Mouse (Mus musculus) brain, embryonic 18.5 days (tissue): ENCODE results near the gene Gbp3.

Experiments used
- DNase-seq: peaks from one replicate; pipeline ENCODE4 v3.0.0-alpha.2; 2012; ENCODE audit warnings: low read depth, low spot score

The Gbp3 gene

DNA sequence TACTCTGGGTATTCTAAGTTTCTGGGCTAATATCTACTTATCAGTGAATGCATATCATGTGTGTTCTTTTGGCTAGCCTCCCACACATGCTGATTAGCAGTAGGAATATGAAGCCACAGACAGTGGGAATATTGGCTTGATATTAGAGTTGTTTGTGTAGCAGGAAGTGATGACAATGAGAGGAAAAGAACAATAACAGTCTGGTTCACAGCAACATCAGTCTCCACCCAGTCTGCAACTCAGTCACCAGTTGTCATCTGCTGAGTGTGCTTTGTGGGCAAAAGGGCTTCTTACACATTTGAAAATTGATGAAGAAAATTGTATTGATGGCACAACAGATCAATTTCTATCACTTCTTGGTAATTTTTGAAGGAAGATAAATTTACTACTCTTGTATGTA, 27.6 kb downstream of the Gbp3 start:
- DNase-seq = no peak

GRCm38 (mm10) chr3:142588888-142589287, 29.1 kb downstream of the Gbp3 start:
- DNase-seq = no peak

DNA sequence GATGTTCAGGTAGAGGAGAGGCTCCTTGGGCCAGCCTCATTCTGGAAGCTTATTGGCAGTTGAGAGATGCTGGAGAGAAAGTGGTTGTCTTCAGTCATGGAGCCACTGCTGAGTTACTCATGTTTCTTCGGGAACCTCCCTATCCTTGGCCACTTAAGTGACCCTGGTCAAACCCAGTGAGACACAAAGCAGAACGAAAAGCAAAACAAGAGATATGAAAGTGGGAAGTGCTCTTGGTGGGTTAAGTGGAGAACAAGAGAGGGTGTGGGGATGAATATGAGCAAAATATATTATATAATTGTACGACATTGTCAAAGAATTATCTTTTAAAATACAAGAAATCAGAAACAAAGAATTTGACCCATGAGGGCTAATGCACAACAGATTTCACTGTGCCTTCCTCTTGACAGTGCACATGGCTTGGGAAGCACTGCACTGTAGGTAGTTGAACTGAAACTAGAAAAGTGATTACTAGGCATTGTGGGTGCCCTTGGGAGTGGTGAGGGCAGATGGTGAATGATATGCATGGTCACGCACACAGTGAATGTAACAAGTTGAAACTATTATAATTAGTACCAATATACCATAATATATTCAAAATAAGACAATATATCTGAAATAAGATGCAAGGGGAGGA, 30.7 kb downstream of the Gbp3 start:
- DNase-seq = no peak

DNA sequence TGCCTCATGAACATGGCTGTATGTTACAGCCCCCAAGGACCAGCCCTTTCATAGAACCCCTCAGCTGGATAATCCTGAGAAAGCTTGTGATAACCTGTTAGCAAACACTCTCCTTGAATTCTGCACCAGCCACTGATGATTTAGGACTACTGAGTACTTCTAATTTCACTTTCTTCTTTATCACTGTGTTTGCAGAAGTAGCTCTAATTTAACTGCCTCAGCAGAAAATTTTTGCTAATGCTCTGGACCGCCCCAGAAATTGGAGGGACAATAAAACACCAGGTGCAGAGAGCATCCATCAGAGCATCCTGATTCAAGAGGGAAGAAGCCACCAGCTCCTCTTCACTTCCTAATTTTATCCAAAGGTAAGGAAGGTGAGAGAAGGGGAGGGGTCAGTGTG, 34.7 kb downstream of the Gbp3 start, which contains the start of gene Gbp2b:
Gene Gbp2b, plus strand, starts transcription at position 301 of the 400 bp plus-strand sequence.
- no peak for DNase-seq

DNA sequence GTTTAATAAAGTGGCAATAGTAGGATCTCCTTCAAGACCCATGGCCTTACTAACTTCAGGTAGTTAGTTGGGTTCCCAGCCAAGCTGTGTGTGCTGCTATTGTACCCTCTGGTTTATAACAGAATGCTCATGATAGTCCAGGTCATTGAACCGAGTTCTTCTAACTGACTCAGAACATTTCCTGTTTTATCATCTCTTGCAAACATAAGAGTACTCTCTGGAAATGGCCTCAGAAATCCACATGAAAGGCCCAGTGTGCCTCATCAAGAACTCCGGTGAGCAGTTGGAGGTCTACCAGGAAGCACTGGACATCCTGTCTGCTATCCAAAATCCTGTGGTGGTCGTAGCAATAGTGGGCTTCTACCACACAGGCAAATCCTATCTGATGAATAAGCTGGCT, 38.1 kb downstream of the Gbp3 start:
- no peak for DNase-seq

- no peak for DNase-seq
Observed at GRCm38 (mm10) chr3:142601675-142602074, 41.8 kb downstream of the Gbp3 start.

- no peak for DNase-seq
Observed at GRCm38 (mm10) chr3:142618658-142619057, 58.8 kb downstream of the Gbp3 start.

DNA sequence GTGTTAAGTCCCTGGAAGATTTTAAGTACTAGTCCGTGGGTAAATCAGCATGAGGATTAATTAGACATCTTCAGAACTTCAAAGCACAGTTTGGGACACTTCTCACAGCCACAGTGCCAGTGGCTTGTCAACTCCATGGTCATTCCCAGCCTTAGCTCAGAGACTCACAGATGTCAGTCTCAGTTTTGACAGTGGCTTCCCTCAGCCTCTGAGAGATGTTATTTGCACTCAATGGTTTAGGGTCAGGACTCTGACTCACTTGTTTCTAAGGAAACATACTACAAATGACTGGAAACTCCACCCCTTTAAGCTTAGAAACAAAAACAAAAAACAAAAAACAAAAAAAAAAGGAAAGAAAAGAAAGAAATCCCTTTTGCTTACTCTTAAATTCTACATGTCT, 59.8 kb downstream of the Gbp3 start:
- no peak for DNase-seq

DNA sequence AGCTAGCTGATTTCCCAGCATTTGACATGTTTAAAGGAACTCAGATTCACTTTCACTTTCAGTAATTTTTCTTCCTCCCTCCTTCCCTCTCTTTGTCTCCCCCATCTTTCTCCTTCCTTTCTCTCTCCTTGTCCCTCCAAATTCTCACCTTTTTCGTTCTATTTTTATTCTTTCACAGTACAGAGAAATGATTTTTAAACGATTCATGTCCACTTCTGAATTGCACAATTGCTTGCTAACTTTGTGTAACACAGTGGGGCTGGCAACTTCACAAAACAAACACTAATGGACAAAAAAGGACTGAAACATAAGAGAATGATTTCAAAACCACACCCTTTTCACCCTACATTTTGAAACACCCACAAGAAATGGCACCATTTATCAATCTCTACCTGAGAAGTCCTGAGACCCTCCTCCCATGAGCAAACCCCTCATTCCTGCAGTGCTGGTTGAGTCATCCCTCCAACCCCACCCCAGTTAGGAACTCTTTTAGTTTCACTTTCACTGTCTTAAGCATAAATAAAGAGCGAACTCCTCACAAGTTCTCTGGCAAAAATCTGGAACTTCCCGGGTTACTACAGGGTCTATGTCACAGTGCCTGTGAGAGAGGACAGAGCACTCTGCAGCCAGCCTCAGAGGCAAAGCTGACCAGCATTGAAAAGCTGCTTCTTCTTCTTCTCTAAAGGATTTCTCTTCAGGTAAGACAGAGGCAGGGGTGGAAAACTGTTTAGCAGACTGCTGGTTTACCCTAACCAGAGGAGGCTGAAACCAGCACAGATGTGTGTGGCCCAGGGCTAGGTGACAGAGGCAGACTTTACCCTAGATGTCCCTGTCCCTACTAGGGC, 60.5 kb downstream of the Gbp3 start, which contains the start of gene Gbp2:
Gene Gbp2, plus strand, starts transcription at position 492 of the 845 bp plus-strand sequence.
- no peak for DNase-seq

DNA sequence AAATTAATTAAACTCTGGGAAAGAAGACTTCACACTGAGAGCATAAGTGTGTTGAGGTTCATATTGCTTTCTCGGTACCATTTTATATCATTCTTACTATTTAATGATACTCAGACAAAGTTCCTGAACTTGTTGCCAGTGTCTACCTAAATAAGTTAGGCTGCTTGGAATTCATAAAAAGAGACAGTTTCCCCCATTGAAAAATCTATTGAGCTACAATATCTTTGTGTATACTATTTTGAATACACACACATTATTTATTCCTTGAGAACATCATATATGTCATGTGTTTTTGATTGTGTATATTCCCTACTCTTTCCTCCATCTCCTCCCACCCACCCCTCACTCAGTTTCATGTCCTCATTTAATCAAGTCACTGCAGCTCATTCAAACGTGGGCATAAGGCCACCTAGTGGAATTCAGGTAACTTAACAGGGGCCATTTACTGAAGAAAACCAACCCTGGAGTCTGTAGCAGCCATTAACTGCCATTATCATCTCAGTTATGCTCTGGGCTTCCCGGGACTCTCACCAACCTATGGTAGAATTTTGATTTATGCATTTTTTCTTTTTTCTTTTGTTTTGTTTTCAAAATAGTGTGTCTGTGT, 61.2 kb downstream of the Gbp3 start:
- DNase-seq = no peak
